Mouse (Mus musculus) heart, embryonic 13.5 days (tissue): ENCODE data around the gene Tamm41. TPM values are rescaled to one million over a fixed set of nuclear protein-coding genes. Genes with fewer than 3 reads are reported as not detected.

Source experiments
- ATAC-seq: fragments of 200-750 bp; cut with Nextera tagmentation; 2 replicates; pipeline ENCODE4 v1.8.0; 2017; ENCODE audit warnings: moderate TSS enrichment; ENCODE audit not compliant: insufficient number of reproducible peaks, low FRiP score, low TSS enrichment; ENCODE audit errors: extremely low read depth
- H3K27ac ChIP-seq: fragments of 300-500 bp; sonication (generic); replicated peaks from 2 replicates; pipeline ENCODE4 v1.5.1; 2015; ENCODE audit warnings: moderate library complexity, mild to moderate bottlenecking, inconsistent platforms
- H3K27me3 ChIP-seq: fragments of 300-500 bp; sonication (generic); replicated peaks from 2 replicates; pipeline ENCODE4 v1.6.1; 2015; ENCODE audit warnings: mild to moderate bottlenecking, inconsistent platforms
- H3K36me3 ChIP-seq: fragments of 300-500 bp; sonication (generic); 2 replicates; pipeline ENCODE4 v1.6.1; 2015; ENCODE audit warnings: mild to moderate bottlenecking, inconsistent platforms
- H3K4me1 ChIP-seq: fragments of 300-500 bp; sonication (generic); 2 replicates; pipeline ENCODE4 v1.6.1; 2015; ENCODE audit warnings: inconsistent platforms
- H3K4me2 ChIP-seq: fragments of 300-500 bp; sonication (generic); 2 replicates; pipeline ENCODE4 v1.6.1; 2015; ENCODE audit warnings: inconsistent platforms, mild to moderate bottlenecking, moderate library complexity
- H3K4me3 ChIP-seq: fragments of 300-500 bp; sonication (generic); 2 replicates; pipeline ENCODE4 v1.5.1; 2015; ENCODE audit warnings: moderate library complexity, mild to moderate bottlenecking, inconsistent platforms
- H3K9ac ChIP-seq: fragments of 300-500 bp; sonication (generic); 2 replicates; pipeline ENCODE4 v1.6.1; 2015; ENCODE audit warnings: inconsistent platforms, mild to moderate bottlenecking, moderate library complexity
- H3K9me3 ChIP-seq: fragments of 300-500 bp; sonication (generic); 2 replicates; pipeline ENCODE4 v1.6.1; 2016; ENCODE audit warnings: inconsistent platforms
- whole genome bisulfite sequencing: fragments of 180-500 bp; shearing (Covaris S2); methylation state at CpG from one replicate; pipeline ENCODE4 v1.1.7; 2015; ENCODE audit warnings: mixed read lengths; 5-methylcytosine and 5-hydroxymethylcytosine counted together
- polyA plus RNA-seq: library from polyadenylated mRNA; unstranded; fragments of >200 nt; fragmentation: Nextera tagmentation; extraction: Ambion mirVana; gene quantifications from 2 replicates; pipeline ENCODE4 v1.2.1, GENCODE M21; 2015

Gene Tamm41
- polyA plus RNA-seq, 1 experiment from 2014 or later = 36.6 TPM

- H3K9ac ChIP-seq = peak within 1 kb of the TSS; percentile 84
- H3K4me3 ChIP-seq = peak within 1 kb of the TSS; percentile 76
- H3K4me2 ChIP-seq = peak within 1 kb of the TSS; percentile 98
- peaks cover 57% of the 10 kb centered on the region for H3K27me3 ChIP-seq
- under 1% methylated on average over 79 of the region's 79 CpGs for WGBS
- H3K27ac ChIP-seq = no peak within 1 kb of the TSS
- H3K36me3 ChIP-seq = no peaks in the 10 kb centered on the region
- H3K9me3 ChIP-seq = no peaks in the 10 kb centered on the region
- ATAC-seq = no peak
- peaks cover 13% of the 10 kb centered on the region for H3K4me1 ChIP-seq
Measured at GRCm38 (mm10) chr6:114969213-114970120, 68.2 kb downstream of the Tamm41 start, which contains the start of gene Vgll4. TSS of gene Vgll4 (minus strand) at chr6:114969994.

- WGBS = under 1% methylated on average over 82 of the region's 82 CpGs
- H3K4me1 ChIP-seq = peaks cover 13% of the 10 kb centered on the region
- H3K9ac ChIP-seq = peak overlapping the region; percentile 84
- H3K27me3 ChIP-seq = peaks cover 57% of the 10 kb centered on the region
- peak overlapping the region; percentile 76 for H3K4me3 ChIP-seq
- H3K4me2 ChIP-seq = peak overlapping the region; percentile 98
- no peaks in the 10 kb centered on the region for H3K9me3 ChIP-seq
- ATAC-seq = peak; percentile 72
- peak overlapping the region; percentile 67 for H3K27ac ChIP-seq
- no peaks in the 10 kb centered on the region for H3K36me3 ChIP-seq
Measured at GRCm38 (mm10) chr6:114968361-114969212, 69.1 kb downstream of the Tamm41 start.

GRCm38 (mm10) chr6:114967623-114968022 is 70.1 kb downstream of the Tamm41 start:
- WGBS = 59% methylated on average over 12 of the region's 12 CpGs
- no peaks in the 10 kb centered on the region for H3K9me3 ChIP-seq
- ATAC-seq = no peak
- H3K9ac ChIP-seq = no peak overlapping the region
- peak overlapping the region; percentile 76 for H3K4me3 ChIP-seq
- no peak overlapping the region for H3K27ac ChIP-seq
- H3K4me1 ChIP-seq = peaks cover 13% of the 10 kb centered on the region
- H3K27me3 ChIP-seq = peaks cover 60% of the 10 kb centered on the region
- no peaks in the 10 kb centered on the region for H3K36me3 ChIP-seq
- H3K4me2 ChIP-seq = peak overlapping the region; percentile 98

DNA sequence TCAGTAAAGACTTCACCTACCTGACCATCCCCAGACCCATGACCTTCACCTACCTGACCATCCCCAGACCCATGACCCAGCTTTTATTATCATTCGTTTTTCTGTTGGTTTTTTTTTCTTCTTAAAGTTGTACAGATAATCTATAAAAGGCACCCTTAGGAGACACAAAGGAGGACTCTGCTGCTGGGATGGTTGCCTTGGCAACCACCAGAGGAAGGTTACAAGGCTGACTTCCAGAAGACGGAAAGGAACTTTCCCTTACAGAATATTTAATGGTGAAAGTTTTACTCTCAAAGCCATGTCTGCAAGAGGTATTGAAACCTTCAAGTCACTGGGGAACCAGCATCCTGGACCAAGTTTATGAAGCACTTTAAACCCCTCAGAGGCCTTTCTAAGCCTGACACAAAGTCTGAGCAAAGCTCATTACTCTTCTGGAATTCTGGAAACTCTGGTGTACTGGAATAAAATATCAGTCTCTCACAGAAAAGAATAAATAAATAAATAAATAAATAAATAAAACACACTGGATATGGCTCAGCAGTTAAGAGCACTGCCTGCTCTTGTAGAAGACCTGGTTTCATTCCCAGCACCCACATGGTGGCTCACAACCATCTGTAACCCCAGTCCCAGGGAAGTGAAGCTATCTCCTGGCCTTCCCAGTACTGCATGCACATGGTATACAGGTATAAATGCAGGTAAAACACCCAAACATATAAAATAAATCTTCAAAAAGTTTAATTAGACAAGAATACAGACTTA is 71.1 kb downstream of the Tamm41 start:
- no peak overlapping the region for H3K4me2 ChIP-seq
- H3K27ac ChIP-seq = no peak overlapping the region
- H3K4me1 ChIP-seq = peaks cover 14% of the 10 kb centered on the region
- no peaks in the 10 kb centered on the region for H3K36me3 ChIP-seq
- no peak overlapping the region for H3K4me3 ChIP-seq
- H3K9me3 ChIP-seq = no peaks in the 10 kb centered on the region
- WGBS = 59% methylated on average over 2 of the region's 2 CpGs
- H3K9ac ChIP-seq = no peak overlapping the region
- ATAC-seq = no peak
- H3K27me3 ChIP-seq = peaks cover 57% of the 10 kb centered on the region

GRCm38 (mm10) chr6:114965802-114966201 is 71.9 kb downstream of the Tamm41 start:
- Histone ChIP-seq H3K9ac (no peak overlapping the region), H3K4me3 (no peak overlapping the region), H3K36me3 (no peaks in the 10 kb centered on the region), H3K4me1 (peaks cover 22% of the 10 kb centered on the region), H3K9me3 (no peaks in the 10 kb centered on the region), H3K4me2 (no peak overlapping the region), H3K27ac (no peak overlapping the region), H3K27me3 (peaks cover 56% of the 10 kb centered on the region)
- 62% methylated on average over 3 of the region's 3 CpGs for WGBS
- ATAC-seq = no peak

GRCm38 (mm10) chr6:114965396-114965795 is 72.3 kb downstream of the Tamm41 start:
- no peak for ATAC-seq
- no peaks in the 10 kb centered on the region for H3K9me3 ChIP-seq

DNA sequence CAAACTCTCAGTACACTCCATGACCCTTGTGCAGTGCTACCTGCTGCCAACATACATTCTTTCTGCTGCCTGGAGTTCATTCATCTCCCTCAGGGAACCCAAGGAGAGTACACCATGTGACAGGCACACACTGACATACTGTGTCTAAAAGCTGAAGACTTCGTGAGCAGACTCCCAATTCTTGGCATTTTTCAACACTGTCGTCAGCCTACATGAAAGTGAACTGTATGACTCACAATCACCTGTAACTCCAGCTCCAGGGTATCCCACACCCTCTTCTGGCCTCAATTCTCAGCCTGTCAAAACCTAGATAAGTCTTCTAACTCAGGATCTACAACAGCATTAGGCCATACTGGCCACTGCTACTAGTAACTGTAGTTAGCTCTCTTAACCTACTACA is 73.4 kb downstream of the Tamm41 start:
- Histone ChIP-seq H3K27ac (no peak overlapping the region), H3K36me3 (no peaks in the 10 kb centered on the region), H3K4me2 (no peak overlapping the region), H3K27me3 (peaks cover 47% of the 10 kb centered on the region), H3K9me3 (no peaks in the 10 kb centered on the region), H3K9ac (no peak overlapping the region), H3K4me3 (no peak overlapping the region), H3K4me1 (peaks cover 13% of the 10 kb centered on the region)
- WGBS = 67% methylated on average over 2 of the region's 2 CpGs
- ATAC-seq = no peak

More at GRCm38 (mm10) chr6:114965396-114965795, 72.3 kb downstream of the Tamm41 start:
- Histone ChIP-seq H3K27ac (no peak overlapping the region), H3K4me2 (no peak overlapping the region), H3K4me3 (no peak overlapping the region), H3K4me1 (peaks cover 22% of the 10 kb centered on the region), H3K9ac (no peak overlapping the region), H3K36me3 (no peaks in the 10 kb centered on the region), H3K27me3 (peaks cover 55% of the 10 kb centered on the region)
- WGBS = 62% methylated on average over 8 of the region's 8 CpGs

GRCm38 (mm10) chr6:114963636-114964035 is 74.0 kb downstream of the Tamm41 start:
- Histone ChIP-seq H3K4me1 (peaks cover 11% of the 10 kb centered on the region; the same call in 1 of the 2 replicates), H3K4me2 (no peak overlapping the region), H3K27me3 (peaks cover 43% of the 10 kb centered on the region), H3K9me3 (no peaks in the 10 kb centered on the region), H3K9ac (no peak overlapping the region), H3K27ac (no peak overlapping the region), H3K36me3 (no peaks in the 10 kb centered on the region), H3K4me3 (no peak overlapping the region)
- WGBS = 56% methylated on average over 5 of the region's 5 CpGs
- ATAC-seq = no peak

GRCm38 (mm10) chr6:114961276-114962068 is 76.2 kb downstream of the Tamm41 start:
- Histone ChIP-seq H3K36me3 (no peaks in the 10 kb centered on the region), H3K4me3 (no peak overlapping the region), H3K4me2 (no peak overlapping the region), H3K27me3 (peaks cover 33% of the 10 kb centered on the region), H3K9ac (no peak overlapping the region), H3K27ac (no peak overlapping the region), H3K4me1 (peaks cover 11% of the 10 kb centered on the region; the same call in 1 of the 2 replicates), H3K9me3 (no peaks in the 10 kb centered on the region)
- 59% methylated on average over 10 of the region's 10 CpGs for WGBS
- ATAC-seq = no peak

GRCm38 (mm10) chr6:114959012-114959398 is 78.7 kb downstream of the Tamm41 start:
- H3K4me3 ChIP-seq = no peak overlapping the region
- no peaks in the 10 kb centered on the region for H3K36me3 ChIP-seq
- no peaks in the 10 kb centered on the region for H3K9me3 ChIP-seq
- H3K4me2 ChIP-seq = no peak overlapping the region
- no peak for ATAC-seq
- no peak overlapping the region for H3K9ac ChIP-seq
- H3K27me3 ChIP-seq = peaks cover 18% of the 10 kb centered on the region; the same call in 1 of the 2 replicates
- WGBS = 76% methylated on average over 6 of the region's 6 CpGs
- peaks cover 9% of the 10 kb centered on the region; the same call in 1 of the 2 replicates for H3K4me1 ChIP-seq
- H3K27ac ChIP-seq = no peak overlapping the region
